Mouse (Mus musculus): ENCODE data around the gene Setd4.

- TF ChIP-seq CTCF (IDR thresholded peaks at IDR 0.05; ENCODE audit: extremely low read depth, insufficient read depth, low read length) (no peak), POLR2A (IDR thresholded peaks at IDR 0.05; ENCODE audit: extremely low read depth, insufficient read depth, low read length) (no peak)
These were observed 22.7 kb downstream of the Setd4 start for GRCm38 (mm10) chr16:93581125-93581524.

Data from cortical plate, adult 2 months (tissue).